Mouse (Mus musculus) neural tube, embryonic 12.5 days (tissue): ENCODE results near the gene Utp18. TPM values are rescaled to one million over a fixed set of nuclear protein-coding genes. Genes with fewer than 3 reads are reported as not detected.

Experiments used
- ATAC-seq: fragments of 200-750 bp; cut with Nextera tagmentation; 2 replicates; pipeline ENCODE4 v1.8.0; 2017; ENCODE audit warnings: low read depth, mild to moderate bottlenecking, moderate TSS enrichment, moderate library complexity; ENCODE audit not compliant: low FRiP score
- H3K27ac ChIP-seq: fragments of 300-500 bp; sonication (generic); 2 replicates; pipeline ENCODE4 v1.5.1; 2016
- H3K27me3 ChIP-seq: fragments of 300-500 bp; sonication (generic); replicated peaks from 2 replicates; pipeline ENCODE4 v1.6.1; 2016; ENCODE audit warnings: mild to moderate bottlenecking
- H3K36me3 ChIP-seq: fragments of 300-500 bp; sonication (generic); 2 replicates; pipeline ENCODE4 v1.6.1; 2016; ENCODE audit warnings: mild to moderate bottlenecking
- H3K4me1 ChIP-seq: fragments of 300-500 bp; sonication (generic); 2 replicates; pipeline ENCODE4 v1.6.1; 2016
- H3K4me2 ChIP-seq: fragments of 300-500 bp; sonication (generic); replicated peaks from 2 replicates; pipeline ENCODE4 v1.6.1; 2016; ENCODE audit warnings: mild to moderate bottlenecking
- H3K4me3 ChIP-seq: fragments of 300-500 bp; sonication (generic); 2 replicates; pipeline ENCODE4 v1.5.1; 2016
- H3K9ac ChIP-seq: fragments of 300-500 bp; sonication (generic); 2 replicates; pipeline ENCODE4 v1.6.1; 2016; ENCODE audit warnings: mild to moderate bottlenecking
- H3K9me3 ChIP-seq: fragments of 300-500 bp; sonication (generic); 2 replicates; pipeline ENCODE4 v1.6.1; 2016; ENCODE audit warnings: mild to moderate bottlenecking
- WGBS: fragments of 180-500 bp; shearing (Covaris S2); methylation state at CpG from one replicate; pipeline ENCODE4 v1.1.7; 2016; 5-methylcytosine and 5-hydroxymethylcytosine counted together
- polyA plus RNA-seq: library from polyadenylated mRNA; unstranded; fragments of >200 nt; fragmentation: Nextera tagmentation; extraction: Ambion mirVana; gene quantifications from 2 replicates; pipeline ENCODE4 v1.2.1, GENCODE M21; 2016

Gene Utp18
- polyA plus RNA-seq, 1 experiment from 2014 or later = 41.3 TPM

GRCm38 (mm10) chr11:93821533-93821932 lies 64.0 kb downstream of the Utp18 start:
- no peaks in the 10 kb centered on the region for H3K36me3 ChIP-seq
- ATAC-seq = no peak
- 72% methylated on average over 2 of the region's 2 CpGs for WGBS

GRCm38 (mm10) chr11:93817966-93818738 lies 67.4 kb downstream of the Utp18 start:
- Histone ChIP-seq H3K36me3 (no peaks in the 10 kb centered on the region), H3K4me3 (no peak overlapping the region), H3K27ac (no peak overlapping the region), H3K4me1 (peaks cover 3% of the 10 kb centered on the region), H3K9ac (no peak overlapping the region), H3K9me3 (no peaks in the 10 kb centered on the region), H3K27me3 (no peaks in the 10 kb centered on the region), H3K4me2 (no peak overlapping the region)
- 54% methylated on average over 15 of the region's 15 CpGs for WGBS
- 0 out of 2 replicates have a peak, but pooled peaks have one; percentile 9 for ATAC-seq

More at GRCm38 (mm10) chr11:93821533-93821932, 64.0 kb downstream of the Utp18 start:
- H3K9ac ChIP-seq = no peak overlapping the region
- peaks cover 3% of the 10 kb centered on the region for H3K4me1 ChIP-seq
- H3K27me3 ChIP-seq = no peaks in the 10 kb centered on the region
- no peak overlapping the region for H3K27ac ChIP-seq
- no peaks in the 10 kb centered on the region for H3K9me3 ChIP-seq
- no peak overlapping the region for H3K4me2 ChIP-seq
- H3K4me3 ChIP-seq = no peak overlapping the region

DNA sequence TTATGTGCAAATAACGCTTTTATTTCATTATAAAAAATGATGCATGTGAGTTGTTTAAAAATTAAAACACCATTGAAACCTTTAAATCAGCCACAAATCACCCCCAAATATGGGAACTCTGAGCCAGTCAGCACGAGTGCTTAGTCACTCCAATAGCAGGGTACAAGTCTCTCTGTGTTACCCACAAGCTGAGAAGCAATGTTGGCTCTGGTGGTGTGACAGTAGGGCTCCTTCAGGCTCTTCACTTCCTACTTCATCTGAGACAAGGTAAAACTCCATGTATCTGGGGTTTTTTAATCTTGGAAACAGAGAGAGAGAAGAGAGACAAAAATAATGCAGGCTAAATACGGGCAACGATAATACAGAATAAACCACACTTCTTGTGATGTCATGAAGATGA lies 72.6 kb downstream of the Utp18 start:
- 92% methylated on average over 4 of the region's 4 CpGs for WGBS
- Histone ChIP-seq H3K4me3 (no peak overlapping the region), H3K27me3 (no peaks in the 10 kb centered on the region), H3K27ac (no peak overlapping the region), H3K4me2 (no peak overlapping the region), H3K9me3 (no peaks in the 10 kb centered on the region), H3K9ac (no peak overlapping the region), H3K4me1 (no peaks in the 10 kb centered on the region), H3K36me3 (no peaks in the 10 kb centered on the region)
- ATAC-seq = no peak

- WGBS = 40% methylated on average over 11 of the region's 11 CpGs
- H3K36me3 ChIP-seq = no peaks in the 10 kb centered on the region
- H3K9ac ChIP-seq = no peak overlapping the region
- no peaks in the 10 kb centered on the region for H3K27me3 ChIP-seq
- no peaks in the 10 kb centered on the region for H3K9me3 ChIP-seq
- H3K27ac ChIP-seq = no peak overlapping the region
- H3K4me1 ChIP-seq = no peaks in the 10 kb centered on the region
- H3K4me3 ChIP-seq = no peak overlapping the region
- no peak overlapping the region for H3K4me2 ChIP-seq
- ATAC-seq = 0 out of 2 replicates have a peak, but pooled peaks have one; percentile 25
These were observed 73.3 kb downstream of the Utp18 start for GRCm38 (mm10) chr11:93812125-93812868.

Other genes starting within 250 kb of the Utp18 start
- 40.4 and 44.2 TPM in 2 replicates for gene Mbtd1, start 86 bp upstream of the Utp18 start, polyA plus RNA-seq
- gene Nme2, start 70.5 kb upstream of the Utp18 start, polyA plus RNA-seq = 87.0 and 110 TPM in 2 replicates
- 346 and 367 TPM in 2 replicates for gene Gm20390, start 82.5 kb upstream of the Utp18 start, polyA plus RNA-seq
- 269 and 277 TPM in 2 replicates for gene Nme1, start 82.8 kb upstream of the Utp18 start, polyA plus RNA-seq
- gene Spag9, start 110.3 kb upstream of the Utp18 start, polyA plus RNA-seq = 96.2 and 100 TPM in 2 replicates